Mouse (Mus musculus) intestine, embryonic 16.5 days (tissue): ENCODE data around the gene Hcar2. TPM values are rescaled to one million over a fixed set of nuclear protein-coding genes. Genes with fewer than 3 reads are reported as not detected.
A peak's percentile ranks its signal among the peaks of the same experiment; 100 is the strongest.

Experiments
- ATAC-seq: fragments of 200-750 bp; cut with Nextera tagmentation; 2 replicates; pipeline ENCODE4 v1.8.0; 2017; ENCODE audit warnings: moderate TSS enrichment, moderate library complexity
- H3K27ac ChIP-seq: fragments of 300-500 bp; sonication (generic); 2 replicates; pipeline ENCODE4 v1.5.1; 2014; ENCODE audit warnings: mild to moderate bottlenecking, low read length
- H3K27me3 ChIP-seq: fragments of 300-500 bp; sonication (generic); replicated peaks from 2 replicates; pipeline ENCODE4 v1.6.1; 2014; ENCODE audit warnings: low read length, control low read depth, mixed read lengths; ENCODE audit not compliant: control insufficient read depth, insufficient read depth
- H3K36me3 ChIP-seq: fragments of 300-500 bp; sonication (generic); 2 replicates; pipeline ENCODE4 v1.6.1; 2014; ENCODE audit warnings: low read length, control low read depth; ENCODE audit not compliant: control insufficient read depth, insufficient read depth
- H3K4me1 ChIP-seq: fragments of 300-500 bp; sonication (generic); 2 replicates; pipeline ENCODE4 v1.6.1; 2014; ENCODE audit warnings: low read length, control low read depth, mixed read lengths; ENCODE audit not compliant: control insufficient read depth, insufficient read depth
- H3K4me2 ChIP-seq: fragments of 300-500 bp; sonication (generic); 2 replicates; pipeline ENCODE4 v1.6.1; 2014; ENCODE audit warnings: low read depth, low read length, control low read depth
- H3K4me3 ChIP-seq: fragments of 300-500 bp; sonication (generic); 2 replicates; pipeline ENCODE4 v1.5.1; 2014; ENCODE audit warnings: mild to moderate bottlenecking, low read length
- H3K9ac ChIP-seq: fragments of 300-500 bp; sonication (generic); 2 replicates; pipeline ENCODE4 v1.6.1; 2014; ENCODE audit warnings: low read depth, low read length
- H3K9me3 ChIP-seq: fragments of 300-500 bp; sonication (generic); 2 replicates; pipeline ENCODE4 v1.6.1; 2016; ENCODE audit warnings: low read length, control low read depth; ENCODE audit not compliant: control insufficient read depth
- WGBS: fragments of 180-500 bp; shearing (Covaris S2); extraction: QIAGEN DNeasy Blood & Tissue Kit; methylation state at CpG from one replicate; pipeline ENCODE4 v1.1.7; 2014; 5-methylcytosine and 5-hydroxymethylcytosine counted together
- polyA plus RNA-seq: library from polyadenylated mRNA; unstranded; fragments of >200 nt; fragmentation: Nextera tagmentation; extraction: Ambion mirVana; gene quantifications from 2 replicates; pipeline ENCODE4 v1.2.1, GENCODE M21; 2015

Hcar2 gene
- polyA plus RNA-seq, 1 experiment from 2014 or later, result 0.11 TPM

- H3K27me3 ChIP-seq, result no peaks in the 10 kb centered on the region
- H3K4me1 ChIP-seq, result no peaks in the 10 kb centered on the region
- no peak overlapping the region for H3K4me3 ChIP-seq
- H3K4me2 ChIP-seq, result no peak overlapping the region
- no peak overlapping the region for H3K9ac ChIP-seq
- no peaks in the 10 kb centered on the region for H3K36me3 ChIP-seq
- no peaks in the 10 kb centered on the region for H3K9me3 ChIP-seq
- no peak for ATAC-seq
- WGBS, result 83% methylated on average over 4 of the region's 4 CpGs
- H3K27ac ChIP-seq, result no peak overlapping the region
These were observed 4.3 kb upstream of the Hcar2 start for GRCm38 (mm10) chr5:123869615-123870014.

- H3K27ac ChIP-seq, result no peak overlapping the region
- ATAC-seq, result no peak
- no peaks in the 10 kb centered on the region for H3K4me1 ChIP-seq
- 84% methylated on average over 4 of the region's 4 CpGs for WGBS
- no peaks in the 10 kb centered on the region for H3K27me3 ChIP-seq
- H3K4me2 ChIP-seq, result no peak overlapping the region
- no peaks in the 10 kb centered on the region for H3K9me3 ChIP-seq
- no peaks in the 10 kb centered on the region for H3K36me3 ChIP-seq
- H3K9ac ChIP-seq, result no peak overlapping the region
- no peak overlapping the region for H3K4me3 ChIP-seq
These were observed 1.2 kb upstream of the Hcar2 start for GRCm38 (mm10) chr5:123866457-123866856.

GRCm38 (mm10) chr5:123863934-123864333 is 1.4 kb downstream of the Hcar2 start:
- Histone ChIP-seq H3K4me3 (no peak overlapping the region), H3K4me2 (no peak overlapping the region), H3K27ac (no peak overlapping the region), H3K9me3 (no peaks in the 10 kb centered on the region), H3K36me3 (no peaks in the 10 kb centered on the region), H3K9ac (no peak overlapping the region), H3K27me3 (no peaks in the 10 kb centered on the region), H3K4me1 (no peaks in the 10 kb centered on the region)
- no peak for ATAC-seq
- WGBS, result 89% methylated on average over 14 of the region's 14 CpGs

GRCm38 (mm10) chr5:123862374-123863350 is 2.6 kb downstream of the Hcar2 start:
- WGBS, result 59% methylated on average over 15 of the region's 15 CpGs
- H3K4me3 ChIP-seq, result no peak overlapping the region
- H3K9me3 ChIP-seq, result no peaks in the 10 kb centered on the region

GRCm38 (mm10) chr5:123858798-123859197 is 6.5 kb downstream of the Hcar2 start:
- Histone ChIP-seq H3K4me3 (no peak overlapping the region), H3K27me3 (no peaks in the 10 kb centered on the region), H3K9me3 (no peaks in the 10 kb centered on the region), H3K27ac (no peak overlapping the region), H3K4me1 (no peaks in the 10 kb centered on the region), H3K4me2 (no peak overlapping the region), H3K9ac (no peak overlapping the region), H3K36me3 (no peaks in the 10 kb centered on the region)
- ATAC-seq, result no peak
- 82% methylated on average over 11 of the region's 11 CpGs for WGBS

More at GRCm38 (mm10) chr5:123862374-123863350, 2.6 kb downstream of the Hcar2 start:
- Histone ChIP-seq H3K36me3 (no peaks in the 10 kb centered on the region), H3K4me2 (peak overlapping the region; percentile 15; the same call in 1 of the 2 replicates), H3K9ac (no peak overlapping the region), H3K27me3 (no peaks in the 10 kb centered on the region), H3K27ac (peak overlapping the region; percentile 55), H3K4me1 (no peaks in the 10 kb centered on the region)
- ATAC-seq, result peak; percentile 89

- H3K4me2 ChIP-seq, result peak overlapping the region; percentile 34
- H3K9ac ChIP-seq, result no peak overlapping the region
- no peaks in the 10 kb centered on the region for H3K36me3 ChIP-seq
- WGBS, result 57% methylated on average over 9 of the region's 9 CpGs
- 0 out of 2 replicates have a peak overlapping the region, but pooled peaks have one; percentile 25 for H3K27ac ChIP-seq
- peak; percentile 94 for ATAC-seq
- H3K27me3 ChIP-seq, result no peaks in the 10 kb centered on the region
- H3K4me1 ChIP-seq, result no peaks in the 10 kb centered on the region
- 0 out of 2 replicates have a peak overlapping the region, but pooled peaks have one; percentile 0 for H3K4me3 ChIP-seq
- no peaks in the 10 kb centered on the region for H3K9me3 ChIP-seq
These were observed 10.8 kb downstream of the Hcar2 start for GRCm38 (mm10) chr5:123854511-123854910.

- Histone ChIP-seq H3K4me3 (0 out of 2 replicates have a peak overlapping the region, but pooled peaks have one; percentile 0), H3K36me3 (no peaks in the 10 kb centered on the region), H3K27ac (0 out of 2 replicates have a peak overlapping the region, but pooled peaks have one; percentile 25), H3K4me1 (no peaks in the 10 kb centered on the region), H3K27me3 (no peaks in the 10 kb centered on the region), H3K4me2 (peak overlapping the region; percentile 34), H3K9ac (no peak overlapping the region), H3K9me3 (no peaks in the 10 kb centered on the region)
- WGBS, result 54% methylated on average over 11 of the region's 11 CpGs
- ATAC-seq, result peak; percentile 86
These were observed 11.3 kb downstream of the Hcar2 start for GRCm38 (mm10) chr5:123853877-123854504.

GRCm38 (mm10) chr5:123851398-123851797 is 13.9 kb downstream of the Hcar2 start:
- 48% methylated on average over 2 of the region's 2 CpGs for WGBS
- ATAC-seq, result no peak

GRCm38 (mm10) chr5:123844316-123844715 is 21.0 kb downstream of the Hcar2 start:
- Histone ChIP-seq H3K4me1 (0 out of 2 replicates have a peak, but pooled peaks cover 2% of the 10 kb centered on the region), H3K36me3 (no peaks in the 10 kb centered on the region), H3K4me2 (no peak overlapping the region), H3K9me3 (no peaks in the 10 kb centered on the region), H3K4me3 (no peak overlapping the region), H3K27me3 (no peaks in the 10 kb centered on the region), H3K27ac (peak overlapping the region; percentile 37; the same call in 1 of the 2 replicates), H3K9ac (no peak overlapping the region)
- WGBS, result 67% methylated on average over 14 of the region's 14 CpGs
- peak; percentile 42; the same call in 1 of the 2 replicates for ATAC-seq

More at GRCm38 (mm10) chr5:123851398-123851797, 13.9 kb downstream of the Hcar2 start:
- no peak overlapping the region for H3K4me3 ChIP-seq
- no peak overlapping the region for H3K27ac ChIP-seq
- H3K9ac ChIP-seq, result no peak overlapping the region
- no peaks in the 10 kb centered on the region for H3K4me1 ChIP-seq
- H3K36me3 ChIP-seq, result no peaks in the 10 kb centered on the region
- H3K4me2 ChIP-seq, result no peak overlapping the region
- no peaks in the 10 kb centered on the region for H3K9me3 ChIP-seq
- no peaks in the 10 kb centered on the region for H3K27me3 ChIP-seq
